Mouse (Mus musculus): ENCODE data around the gene Hist1h1c.
A peak's percentile ranks its signal among the peaks of the same experiment; 100 is the strongest.

The Hist1h1c gene

GRCm38 (mm10) chr13:23744421-23745380 lies 6.1 kb downstream of the Hist1h1c start:
- peak in 1 of 2 experiments; percentile 55 for DNase-seq (ENCODE audit: inconsistent age in 2 of 2, low spot score in 1 of 2)

- peak; percentile 81 to 94 for DNase-seq (ENCODE audit: inconsistent age in 2 of 2, low spot score in 1 of 2)
These were observed 7.0 kb downstream of the Hist1h1c start, which contains the start of gene Hist1h3c for GRCm38 (mm10) chr13:23745381-23746161. TSS of gene Hist1h3c (minus strand) at chr13:23745602.

GRCm38 (mm10) chr13:23746201-23747080 lies 7.8 kb downstream of the Hist1h1c start, which contains the start of gene Hist1h2bb:
TSS of gene Hist1h2bb (plus strand) at chr13:23746734.
- DNase-seq (ENCODE audit: inconsistent age in 2 of 2, low spot score in 1 of 2): peak; percentile 84 to 95

- DNase-seq (ENCODE audit: inconsistent age in 2 of 2, low spot score in 1 of 2): no peak
These were observed 8.7 kb downstream of the Hist1h1c start for GRCm38 (mm10) chr13:23747081-23747891.

GRCm38 (mm10) chr13:23747892-23748288 lies 9.3 kb downstream of the Hist1h1c start:
- no peak for DNase-seq (ENCODE audit: inconsistent age in 2 of 2, low spot score in 1 of 2)

GRCm38 (mm10) chr13:23749563-23750121 lies 11.0 kb downstream of the Hist1h1c start:
- no peak for DNase-seq (ENCODE audit: inconsistent age in 2 of 2, low spot score in 1 of 2)

GRCm38 (mm10) chr13:23750839-23751477 lies 12.3 kb downstream of the Hist1h1c start, which contains the start of gene Hist1h2ab:
TSS of gene Hist1h2ab (plus strand) at chr13:23751126.
- DNase-seq (ENCODE audit: inconsistent age in 2 of 2, low spot score in 1 of 2): peak; percentile 58 to 85

GRCm38 (mm10) chr13:23751478-23751956 lies 12.9 kb downstream of the Hist1h1c start:
- DNase-seq (ENCODE audit: inconsistent age in 2 of 2, low spot score in 1 of 2): peak in 1 of 2 experiments; percentile 62

GRCm38 (mm10) chr13:23752067-23752741 lies 13.6 kb downstream of the Hist1h1c start, which contains the start of gene Hist1h3b:
TSS of gene Hist1h3b (plus strand) at chr13:23752267.
- DNase-seq (ENCODE audit: inconsistent age in 2 of 2, low spot score in 1 of 2): peak; percentile 84 to 95

- DNase-seq (ENCODE audit: inconsistent age in 2 of 2, low spot score in 1 of 2): no peak
These were observed 14.1 kb downstream of the Hist1h1c start for GRCm38 (mm10) chr13:23752742-23753172.

- no peak for DNase-seq (ENCODE audit: inconsistent age in 2 of 2, low spot score in 1 of 2)
These were observed 14.9 kb downstream of the Hist1h1c start for GRCm38 (mm10) chr13:23753314-23754078.

GRCm38 (mm10) chr13:23755000-23755399 lies 16.4 kb downstream of the Hist1h1c start:
- DNase-seq (ENCODE audit: inconsistent age in 2 of 2, low spot score in 1 of 2): no peak

GRCm38 (mm10) chr13:23756790-23757189 lies 18.2 kb downstream of the Hist1h1c start, which contains the start of gene Hist1h4b:
TSS of gene Hist1h4b (plus strand) at chr13:23757013.
- DNase-seq (ENCODE audit: inconsistent age in 2 of 2, low spot score in 1 of 2): peak; percentile 87 to 96

GRCm38 (mm10) chr13:23757211-23757773 lies 18.7 kb downstream of the Hist1h1c start:
- no peak for DNase-seq (ENCODE audit: inconsistent age in 2 of 2, low spot score in 1 of 2)

- no peak for DNase-seq (ENCODE audit: inconsistent age in 2 of 2, low spot score in 1 of 2)
These were observed 19.3 kb downstream of the Hist1h1c start for GRCm38 (mm10) chr13:23757921-23758320.

GRCm38 (mm10) chr13:23759251-23759771 lies 20.7 kb downstream of the Hist1h1c start:
- DNase-seq (ENCODE audit: inconsistent age in 2 of 2, low spot score in 1 of 2): no peak

GRCm38 (mm10) chr13:23759916-23760239 lies 21.3 kb downstream of the Hist1h1c start:
- no peak for DNase-seq (ENCODE audit: inconsistent age in 2 of 2, low spot score in 1 of 2)
